Mouse (Mus musculus): ENCODE measurements around the gene 0610030E20Rik. TPM values are rescaled to one million over a fixed set of nuclear protein-coding genes. Genes with fewer than 3 reads are reported as not detected.

0610030E20Rik gene
- total and polyA plus RNA-seq, 2 experiments from 2014 or later = 11.9 to 12.0 TPM

- H3K9ac ChIP-seq (replicated peaks; ENCODE audit: low read depth, low read length) = peak overlapping the region; percentile 52
- DNase-seq (ENCODE audit: low spot score) (no peak), ATAC-seq (ENCODE audit: insufficient read depth, low read depth) (no peak)
- H3K4me3 ChIP-seq (ENCODE audit: low read depth, low read length) = peak overlapping the region; percentile 72
- TF ChIP-seq CTCF (IDR thresholded peaks at IDR 0.05; ENCODE audit: low read depth) = no peak
- peaks cover 22% of the 10 kb centered on the region for H3K4me1 ChIP-seq (ENCODE audit: control insufficient read depth, insufficient read depth)
- H3K27ac ChIP-seq (ENCODE audit: low read depth) = no peak overlapping the region
- WGBS = 19% methylated on average over 8 of the region's 8 CpGs
- peaks cover 22% of the 10 kb centered on the region for H3K36me3 ChIP-seq (replicated peaks; ENCODE audit: control insufficient read depth, insufficient read depth, low read length)
- no peaks in the 10 kb centered on the region for H3K9me3 ChIP-seq (replicated peaks; ENCODE audit: control insufficient read depth, low read length)
- H3K27me3 ChIP-seq (ENCODE audit: control insufficient read depth, insufficient read depth, low read length) = no peaks in the 10 kb centered on the region
- peak overlapping the region; percentile 93 for H3K4me2 ChIP-seq (ENCODE audit: low read depth, low read length)
Observed at GRCm38 (mm10) chr6:72356001-72356532, 8.9 kb downstream of the 0610030E20Rik start.

- peaks cover 27% of the 10 kb centered on the region for H3K4me1 ChIP-seq (ENCODE audit: control insufficient read depth, insufficient read depth)
- H3K4me3 ChIP-seq (ENCODE audit: low read depth, low read length) = no peak overlapping the region
- no peak for DNase-seq (ENCODE audit: low spot score)
- H3K36me3 ChIP-seq (replicated peaks; ENCODE audit: control insufficient read depth, insufficient read depth, low read length) = peaks cover 21% of the 10 kb centered on the region
- no peak overlapping the region for H3K4me2 ChIP-seq (ENCODE audit: low read depth, low read length)
- no peak overlapping the region for H3K27ac ChIP-seq (ENCODE audit: low read depth)
- ATAC-seq (ENCODE audit: insufficient read depth, low read depth) = no peak
- WGBS = 51% methylated on average over 5 of the region's 5 CpGs
- TF ChIP-seq CTCF (IDR thresholded peaks at IDR 0.05; ENCODE audit: low read depth) (no peak), EP300 (IDR thresholded peaks at IDR 0.05; ENCODE audit: low read depth) (no peak)
- H3K9me3 ChIP-seq (replicated peaks; ENCODE audit: control insufficient read depth, low read length) = no peaks in the 10 kb centered on the region
- H3K27me3 ChIP-seq (ENCODE audit: control insufficient read depth, insufficient read depth, low read length) = no peaks in the 10 kb centered on the region
- no peak overlapping the region for H3K9ac ChIP-seq (replicated peaks; ENCODE audit: low read depth, low read length)
Observed at GRCm38 (mm10) chr6:72357164-72358079, 10.3 kb downstream of the 0610030E20Rik start.

- H3K4me3 ChIP-seq (ENCODE audit: low read depth, low read length) = no peak overlapping the region
- 92% methylated on average over 10 of the region's 10 CpGs for WGBS
- no peaks in the 10 kb centered on the region for H3K27me3 ChIP-seq (ENCODE audit: control insufficient read depth, insufficient read depth, low read length)
- TF ChIP-seq EP300 (IDR thresholded peaks at IDR 0.05; ENCODE audit: low read depth) = no peak
- TF ChIP-seq CTCF (IDR thresholded peaks at IDR 0.05; ENCODE audit: low read depth) = no peak
- no peak for ATAC-seq (ENCODE audit: insufficient read depth, low read depth)
- H3K36me3 ChIP-seq (replicated peaks; ENCODE audit: control insufficient read depth, insufficient read depth, low read length) = peaks cover 21% of the 10 kb centered on the region
- no peak overlapping the region for H3K4me2 ChIP-seq (ENCODE audit: low read depth, low read length)
- no peak for DNase-seq (ENCODE audit: low spot score)
- no peak overlapping the region for H3K9ac ChIP-seq (replicated peaks; ENCODE audit: low read depth, low read length)
- peaks cover 19% of the 10 kb centered on the region for H3K4me1 ChIP-seq (ENCODE audit: control insufficient read depth, insufficient read depth)
- H3K9me3 ChIP-seq (replicated peaks; ENCODE audit: control insufficient read depth, low read length) = no peaks in the 10 kb centered on the region
- no peak overlapping the region for H3K27ac ChIP-seq (ENCODE audit: low read depth)
Observed at GRCm38 (mm10) chr6:72358086-72358764, 11.1 kb downstream of the 0610030E20Rik start.

DNA sequence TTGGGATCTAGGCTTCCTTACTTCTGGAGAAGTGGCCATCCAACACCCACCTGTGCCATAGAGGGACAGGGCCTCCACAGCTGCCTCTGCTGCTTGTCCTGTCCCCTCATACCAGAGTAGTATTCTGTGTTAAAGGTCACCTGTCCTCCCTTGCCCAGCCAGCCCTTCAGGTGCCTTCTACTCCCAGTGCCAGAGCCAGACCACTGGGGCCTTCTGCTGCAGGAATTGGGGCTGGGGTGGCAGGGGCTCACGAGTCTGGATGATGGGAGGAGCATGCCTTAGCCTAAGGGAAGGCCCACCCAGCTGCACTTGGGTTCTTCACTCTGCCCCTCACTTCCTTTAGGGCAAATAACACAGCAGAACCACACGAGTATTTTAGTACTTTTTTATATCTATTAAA is 12.2 kb downstream of the 0610030E20Rik start:
- no peaks in the 10 kb centered on the region for H3K27me3 ChIP-seq (ENCODE audit: control insufficient read depth, insufficient read depth, low read length)
- no peak overlapping the region for H3K27ac ChIP-seq (ENCODE audit: low read depth)
- no peak overlapping the region for H3K4me3 ChIP-seq (ENCODE audit: low read depth, low read length)
- peaks cover 21% of the 10 kb centered on the region for H3K36me3 ChIP-seq (replicated peaks; ENCODE audit: control insufficient read depth, insufficient read depth, low read length)
- TF ChIP-seq EP300 (IDR thresholded peaks at IDR 0.05; ENCODE audit: low read depth) = no peak
- no peak for ATAC-seq (ENCODE audit: insufficient read depth, low read depth)
- 51% methylated on average over 2 of the region's 2 CpGs for WGBS
- no peak overlapping the region for H3K9ac ChIP-seq (replicated peaks; ENCODE audit: low read depth, low read length)
- H3K4me2 ChIP-seq (ENCODE audit: low read depth, low read length) = no peak overlapping the region
- DNase-seq (ENCODE audit: low spot score) = no peak
- H3K4me1 ChIP-seq (ENCODE audit: control insufficient read depth, insufficient read depth) = peaks cover 19% of the 10 kb centered on the region
- no peaks in the 10 kb centered on the region for H3K9me3 ChIP-seq (replicated peaks; ENCODE audit: control insufficient read depth, low read length)

- Histone ChIP-seq H3K36me3 (replicated peaks; ENCODE audit: control insufficient read depth, insufficient read depth, low read length) (peaks cover 21% of the 10 kb centered on the region), H3K27ac (ENCODE audit: low read depth) (no peak overlapping the region), H3K4me1 (ENCODE audit: control insufficient read depth, insufficient read depth) (peaks cover 14% of the 10 kb centered on the region), H3K9me3 (replicated peaks; ENCODE audit: control insufficient read depth, low read length) (no peaks in the 10 kb centered on the region), H3K9ac (replicated peaks; ENCODE audit: low read depth, low read length) (no peak overlapping the region), H3K27me3 (ENCODE audit: control insufficient read depth, insufficient read depth, low read length) (no peaks in the 10 kb centered on the region), H3K4me3 (ENCODE audit: low read depth, low read length) (no peak overlapping the region), H3K4me2 (ENCODE audit: low read depth, low read length) (no peak overlapping the region)
- DNase-seq (ENCODE audit: low spot score) = no peak
- TF ChIP-seq CTCF (IDR thresholded peaks at IDR 0.05; ENCODE audit: low read depth) (no peak), EP300 (IDR thresholded peaks at IDR 0.05; ENCODE audit: low read depth) (no peak)
- no peak for ATAC-seq (ENCODE audit: insufficient read depth, low read depth)
- WGBS = 80% methylated on average over 11 of the region's 11 CpGs
Observed at GRCm38 (mm10) chr6:72359891-72360598, 12.9 kb downstream of the 0610030E20Rik start.

Measured in heart, postnatal 0 days (tissue).